Mouse (Mus musculus): ENCODE measurements at regions not wholly inside any gene's neighbourhood (a gene's known extent, or its start where the extent isn't known, plus 50 kb on each side); places are given as distances from the start of the nearest gene placed in this dataset.

DNA sequence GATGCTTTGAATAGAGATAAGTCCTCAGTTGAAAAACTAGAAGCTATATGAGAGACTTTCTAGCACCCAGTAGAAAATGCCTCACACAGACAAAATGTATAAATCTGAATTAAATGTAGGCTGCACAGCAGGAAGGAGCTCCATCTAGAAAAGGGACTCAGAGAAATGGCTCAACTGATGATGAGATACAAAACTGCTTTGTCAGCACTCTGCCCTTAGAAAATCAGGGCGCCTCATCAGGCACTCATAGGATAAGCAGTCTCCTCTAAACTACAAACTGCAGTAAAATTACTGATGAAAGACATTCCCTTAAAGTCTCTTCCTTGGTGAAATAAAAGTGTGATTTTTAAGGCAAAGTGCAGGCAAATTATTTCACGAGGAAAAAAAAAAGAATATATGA, 97.9 kb upstream of the Cblb start:
- no peak for TF ChIP-seq EP300 (IDR thresholded peaks at IDR 0.05; ENCODE audit: low read depth in 1 of 2, low read length in 2 of 2)
- no peak for TF ChIP-seq POLR2AphosphoS2 (IDR thresholded peaks at IDR 0.05; ENCODE audit: low read length)
- no peak for TF ChIP-seq ZNF384 (IDR thresholded peaks at IDR 0.05; ENCODE audit: low read depth, low read length)
- TF ChIP-seq CTCF (IDR thresholded peaks at IDR 0.05 in 2 of 3, conservative IDR thresholded peaks at IDR 0.05 in 1 of 3; ENCODE audit: control insufficient read depth in 1 of 3, insufficient read depth in 1 of 3, low read depth in 2 of 3, low read length in 3 of 3, poor library complexity in 1 of 3, severe bottlenecking in 1 of 3) = no peak
- TF ChIP-seq GABPA (IDR thresholded peaks at IDR 0.05; ENCODE audit: low read depth, low read length) = no peak
- no peak for TF ChIP-seq MEF2A (IDR thresholded peaks at IDR 0.05; ENCODE audit: extremely low read depth, insufficient replicate concordance, low read depth, low read length, poor library complexity, severe bottlenecking)
- TF ChIP-seq TBP (IDR thresholded peaks at IDR 0.05; ENCODE audit: low read depth, low read length) = no peak
- TF ChIP-seq POLR2A (IDR thresholded peaks at IDR 0.05; ENCODE audit: control insufficient read depth in 1 of 2, insufficient read depth in 1 of 2, low read depth in 1 of 2, low read length in 2 of 2, poor library complexity in 1 of 2) = no peak
- no peak for TF ChIP-seq CHD2 (IDR thresholded peaks at IDR 0.05; ENCODE audit: low read length)
